Mouse (Mus musculus) midbrain, embryonic 11.5 days (tissue): ENCODE results near the gene G3bp2. TPM values are rescaled to one million over a fixed set of nuclear protein-coding genes. Genes with fewer than 3 reads are reported as not detected.

Experiments
- ATAC-seq: fragments of 200-750 bp; cut with Nextera tagmentation; 2 replicates; pipeline ENCODE4 v1.8.0; 2017; ENCODE audit warnings: moderate TSS enrichment, moderate library complexity; ENCODE audit not compliant: low FRiP score
- DNase-seq: peaks from one replicate; pipeline ENCODE4 v3.0.0; 2015; ENCODE audit warnings: low spot score; ENCODE audit errors: missing footprints
- H3K27ac ChIP-seq: fragments of 300-500 bp; sonication (generic); 2 replicates; pipeline ENCODE4 v1.5.1; 2014; ENCODE audit warnings: low read depth, low read length
- H3K27me3 ChIP-seq: fragments of 300-500 bp; sonication (generic); 2 replicates; pipeline ENCODE4 v1.6.1; 2014; ENCODE audit warnings: mild to moderate bottlenecking, low read length, moderate library complexity, mixed read lengths; ENCODE audit not compliant: control insufficient read depth, insufficient read depth
- H3K36me3 ChIP-seq: fragments of 300-500 bp; sonication (generic); 2 replicates; pipeline ENCODE4 v1.6.1; 2014; ENCODE audit warnings: mild to moderate bottlenecking, low read length, moderate library complexity, mixed read lengths; ENCODE audit not compliant: control insufficient read depth, insufficient read depth
- H3K4me1 ChIP-seq: fragments of 300-500 bp; sonication (generic); 2 replicates; pipeline ENCODE4 v1.6.1; 2014; ENCODE audit warnings: low read length; ENCODE audit not compliant: control insufficient read depth, insufficient read depth
- H3K4me2 ChIP-seq: fragments of 300-500 bp; sonication (generic); 2 replicates; pipeline ENCODE4 v1.6.1; 2014; ENCODE audit warnings: mild to moderate bottlenecking, moderate library complexity
- H3K4me3 ChIP-seq: fragments of 300-500 bp; sonication (generic); 2 replicates; pipeline ENCODE4 v1.5.1; 2014; ENCODE audit warnings: low read depth, low read length
- H3K9ac ChIP-seq: fragments of 300-500 bp; sonication (generic); 2 replicates; pipeline ENCODE4 v1.6.1; 2014; ENCODE audit warnings: low read length
- H3K9me3 ChIP-seq: fragments of 300-500 bp; sonication (generic); 2 replicates; pipeline ENCODE4 v1.6.1; 2016; ENCODE audit warnings: low read length; ENCODE audit not compliant: control insufficient read depth
- WGBS: fragments of 180-500 bp; shearing (Covaris S2); extraction: QIAGEN DNeasy Blood & Tissue Kit; methylation state at CpG from one replicate; pipeline ENCODE4 v1.1.7; 2014; 5-methylcytosine and 5-hydroxymethylcytosine counted together
- polyA plus RNA-seq: library from polyadenylated mRNA; unstranded; fragments of >200 nt; fragmentation: Nextera tagmentation; extraction: Ambion mirVana; gene quantifications from 2 replicates; pipeline ENCODE4 v1.2.1, GENCODE M21; 2014

Gene G3bp2
- polyA plus RNA-seq, 1 experiment from 2014 or later: 292 TPM

DNA sequence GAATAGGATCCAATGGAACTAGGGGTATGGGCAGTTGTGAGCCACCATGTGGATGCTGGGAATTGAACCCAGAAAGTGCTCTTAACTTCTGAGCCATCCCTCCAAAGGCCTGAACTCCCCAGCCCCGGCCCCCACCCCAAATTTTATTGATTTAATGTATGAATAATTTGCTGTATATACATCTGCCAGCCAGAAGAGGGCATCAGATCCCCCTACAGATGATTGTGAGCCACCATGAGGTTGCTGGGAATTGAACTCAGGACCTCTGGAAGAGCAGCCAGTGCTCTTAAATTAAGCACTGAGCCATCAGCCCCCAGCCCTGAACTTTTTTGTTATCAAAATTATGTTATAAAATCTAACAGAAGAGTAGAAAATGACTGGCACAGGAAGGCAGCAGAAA is 7.2 kb downstream of the G3bp2 start:
- Histone ChIP-seq H3K4me1 (peaks cover 1% of the 10 kb centered on the region; the same call in 1 of the 2 replicates), H3K4me3 (no peak overlapping the region), H3K27me3 (no peaks in the 10 kb centered on the region), H3K27ac (no peak overlapping the region), H3K9me3 (no peaks in the 10 kb centered on the region), H3K4me2 (no peak overlapping the region), H3K9ac (no peak overlapping the region), H3K36me3 (no peaks in the 10 kb centered on the region)
- ATAC-seq: no peak
- WGBS: 86% methylated on average over 1 of the region's 1 CpGs
- DNase-seq: no peak

DNA sequence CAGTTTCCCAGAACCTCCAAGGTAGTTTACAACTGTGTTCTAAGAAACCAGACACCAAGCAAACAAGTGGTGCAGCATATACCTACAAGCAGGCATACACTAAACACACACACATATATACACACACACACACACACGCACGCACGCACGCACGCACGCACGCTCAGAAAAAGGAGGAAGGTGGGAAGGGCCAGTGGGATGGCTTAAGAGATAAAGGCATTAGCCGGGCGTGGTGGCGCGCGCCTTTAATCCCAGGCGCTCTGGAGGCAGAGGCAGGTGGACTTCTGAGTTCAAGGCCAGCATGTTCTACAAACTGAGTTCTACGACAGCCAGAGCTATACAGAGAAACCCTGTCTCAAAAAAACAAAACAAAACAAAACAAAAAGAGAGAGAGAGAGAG is 9.5 kb downstream of the G3bp2 start:
- H3K9ac ChIP-seq: no peak overlapping the region
- WGBS: 87% methylated on average over 14 of the region's 14 CpGs
- ATAC-seq (no peak), DNase-seq (peak; percentile 23)
- H3K4me3 ChIP-seq: no peak overlapping the region
- no peaks in the 10 kb centered on the region for H3K27me3 ChIP-seq
- no peak overlapping the region for H3K4me2 ChIP-seq
- H3K4me1 ChIP-seq: no peaks in the 10 kb centered on the region
- peaks cover under 1% of the 10 kb centered on the region; the same call in 1 of the 2 replicates for H3K36me3 ChIP-seq
- no peak overlapping the region for H3K27ac ChIP-seq
- no peaks in the 10 kb centered on the region for H3K9me3 ChIP-seq

DNA sequence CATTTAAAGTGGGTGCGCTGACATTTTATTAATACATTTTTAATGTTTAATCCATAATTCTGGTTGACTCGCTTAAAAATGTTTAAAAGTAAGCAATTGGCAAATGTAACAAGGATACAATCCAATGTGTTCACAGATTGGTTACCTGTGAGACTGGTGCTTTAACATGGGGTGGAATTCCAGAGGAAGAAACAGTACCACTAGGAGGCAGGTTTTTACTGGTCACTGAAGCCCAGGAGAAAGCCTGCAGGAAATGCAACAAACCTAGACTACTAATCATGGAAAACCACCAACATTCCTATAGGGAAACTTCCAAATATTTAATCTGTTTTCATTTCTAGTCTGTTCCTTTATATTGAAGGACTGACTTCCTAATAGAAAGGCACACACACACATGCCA is 20.3 kb downstream of the G3bp2 start:
- no peaks in the 10 kb centered on the region for H3K4me1 ChIP-seq
- no peak overlapping the region for H3K27ac ChIP-seq
- no peak overlapping the region for H3K4me3 ChIP-seq
- WGBS: 93% methylated on average over 2 of the region's 2 CpGs
- ATAC-seq: no peak
- no peak overlapping the region for H3K9ac ChIP-seq
- no peak for DNase-seq
- H3K9me3 ChIP-seq: no peaks in the 10 kb centered on the region
- H3K4me2 ChIP-seq: no peak overlapping the region
- H3K27me3 ChIP-seq: no peaks in the 10 kb centered on the region
- H3K36me3 ChIP-seq: peaks cover 15% of the 10 kb centered on the region; the same call in 1 of the 2 replicates

DNA sequence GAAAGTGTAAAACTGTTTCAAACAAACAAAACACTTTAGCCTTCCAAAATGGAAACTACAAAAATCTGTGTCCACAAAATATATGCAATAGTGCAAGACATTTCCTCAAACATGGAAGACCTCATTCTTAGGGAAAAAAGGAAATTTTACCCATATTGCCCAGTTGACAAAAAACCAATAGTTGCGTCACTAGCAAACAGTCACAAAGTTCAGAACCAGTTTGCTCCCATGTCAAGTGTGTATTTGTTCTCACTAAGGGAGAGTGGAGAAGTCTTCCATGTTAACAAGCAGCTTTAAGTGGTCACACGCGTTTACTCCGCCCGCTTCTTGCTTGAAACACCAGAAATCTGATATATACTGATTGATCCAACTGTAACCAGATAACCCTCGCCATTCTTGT is 30.7 kb downstream of the G3bp2 start:
- Histone ChIP-seq H3K36me3 (peaks cover 15% of the 10 kb centered on the region; the same call in 1 of the 2 replicates), H3K4me2 (no peak overlapping the region)
- WGBS: 95% methylated on average over 6 of the region's 6 CpGs

GRCm38 (mm10) chr5:92050419-92050818 is 33.1 kb downstream of the G3bp2 start:
- ATAC-seq (no peak), DNase-seq (no peak)
- no peak overlapping the region for H3K27ac ChIP-seq
- no peak overlapping the region for H3K4me3 ChIP-seq
- no peaks in the 10 kb centered on the region for H3K4me1 ChIP-seq
- H3K27me3 ChIP-seq: no peaks in the 10 kb centered on the region
- no peak overlapping the region for H3K4me2 ChIP-seq
- peaks cover 6% of the 10 kb centered on the region; the same call in 1 of the 2 replicates for H3K36me3 ChIP-seq
- 85% methylated on average over 3 of the region's 3 CpGs for WGBS
- no peaks in the 10 kb centered on the region for H3K9me3 ChIP-seq
- no peak overlapping the region for H3K9ac ChIP-seq

More for the DNA sequence above, 30.7 kb downstream of the G3bp2 start:
- ATAC-seq (no peak), DNase-seq (no peak)
- Histone ChIP-seq H3K4me3 (no peak overlapping the region), H3K4me1 (no peaks in the 10 kb centered on the region), H3K9ac (no peak overlapping the region), H3K27me3 (no peaks in the 10 kb centered on the region), H3K27ac (no peak overlapping the region), H3K9me3 (no peaks in the 10 kb centered on the region)

GRCm38 (mm10) chr5:92043783-92044182 is 39.7 kb downstream of the G3bp2 start, which contains the start of gene Cdkl2:
Gene Cdkl2 (minus strand): TSS chr5:92043883.
- peaks cover 3% of the 10 kb centered on the region for H3K27me3 ChIP-seq
- no peak within 1 kb of the TSS for H3K27ac ChIP-seq
- peak within 1 kb of the TSS; percentile 63 for H3K9ac ChIP-seq
- WGBS: 77% methylated on average over 4 of the region's 4 CpGs
- no peaks in the 10 kb centered on the region for H3K36me3 ChIP-seq
- no peak for DNase-seq
- no peaks in the 10 kb centered on the region for H3K9me3 ChIP-seq
- peaks cover 5% of the 10 kb centered on the region for H3K4me1 ChIP-seq
- peak within 1 kb of the TSS; percentile 73 for H3K4me3 ChIP-seq
- ATAC-seq: no peak
- H3K4me2 ChIP-seq: peak within 1 kb of the TSS; percentile 100

- Histone ChIP-seq H3K9me3 (no peaks in the 10 kb centered on the region), H3K4me3 (peak overlapping the region; percentile 73), H3K27ac (no peak overlapping the region), H3K27me3 (peaks cover 3% of the 10 kb centered on the region), H3K36me3 (no peaks in the 10 kb centered on the region), H3K9ac (peak overlapping the region; percentile 63), H3K4me1 (peaks cover 5% of the 10 kb centered on the region), H3K4me2 (peak overlapping the region; percentile 100)
- under 1% methylated on average over 68 of the region's 68 CpGs for WGBS
- peak; percentile 100 for ATAC-seq
- DNase-seq: peak; percentile 96
These were observed 40.9 kb downstream of the G3bp2 start for GRCm38 (mm10) chr5:92042377-92043348.

- Histone ChIP-seq H3K9ac (no peak overlapping the region), H3K4me3 (no peak overlapping the region), H3K36me3 (no peaks in the 10 kb centered on the region), H3K9me3 (no peaks in the 10 kb centered on the region), H3K4me1 (no peaks in the 10 kb centered on the region), H3K27me3 (no peaks in the 10 kb centered on the region), H3K27ac (no peak overlapping the region), H3K4me2 (no peak overlapping the region)
- DNase-seq (no peak), ATAC-seq (no peak)
- 60% methylated on average over 2 of the region's 2 CpGs for WGBS
These were observed 63.6 kb downstream of the G3bp2 start for GRCm38 (mm10) chr5:92019960-92020359.

- Histone ChIP-seq H3K27ac (no peak overlapping the region), H3K9ac (no peak overlapping the region), H3K4me1 (no peaks in the 10 kb centered on the region), H3K9me3 (no peaks in the 10 kb centered on the region), H3K27me3 (no peaks in the 10 kb centered on the region), H3K36me3 (no peaks in the 10 kb centered on the region), H3K4me3 (no peak overlapping the region), H3K4me2 (no peak overlapping the region)
- DNase-seq (no peak), ATAC-seq (no peak)
- 85% methylated on average over 7 of the region's 7 CpGs for WGBS
These were observed 71.8 kb downstream of the G3bp2 start for GRCm38 (mm10) chr5:92011756-92012155.
